Mouse (Mus musculus): ENCODE results near the gene Spcs2. TPM values are rescaled to one million over a fixed set of nuclear protein-coding genes. Genes with fewer than 3 reads are reported as not detected.

Spcs2 gene
- polyA plus RNA-seq, 1 experiment = 130 TPM

GRCm38 (mm10) chr7:99851121-99851520, 12.1 kb downstream of the Spcs2 start:
- TF ChIP-seq CTCF (IDR thresholded peaks at IDR 0.05; ENCODE audit: low read depth, low read length) (no peak), POLR2A (IDR thresholded peaks at IDR 0.05; ENCODE audit: borderline replicate concordance, low read depth, low read length) (no peak)
- H3K4me1 ChIP-seq (ENCODE audit: control insufficient read depth, insufficient read depth, low read length) = peaks cover 1% of the 10 kb centered on the region
- no peak overlapping the region for H3K27ac ChIP-seq (ENCODE audit: insufficient read depth, low read depth, low read length)
- no peak overlapping the region for H3K4me3 ChIP-seq (ENCODE audit: insufficient read depth, low read length)

DNA sequence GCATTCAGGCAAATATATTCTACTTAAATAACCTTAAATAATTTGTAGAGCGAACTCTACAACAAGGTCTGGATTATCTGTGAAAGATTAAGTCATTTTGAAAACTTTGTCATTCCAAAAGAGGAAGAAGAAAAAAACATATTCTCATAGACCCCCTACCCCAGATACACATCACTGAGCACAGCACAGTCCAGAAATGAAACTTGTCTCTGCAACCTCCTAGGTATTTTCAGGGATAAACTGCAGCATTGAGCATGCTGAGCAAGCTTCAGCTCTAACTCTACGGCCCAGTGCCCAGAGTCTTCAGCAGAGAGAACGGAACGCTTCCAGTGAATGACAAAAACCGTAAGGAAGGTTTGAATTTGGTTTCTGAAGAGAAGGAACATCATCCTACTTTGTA, 12.7 kb downstream of the Spcs2 start:
- Histone ChIP-seq H3K4me3 (ENCODE audit: insufficient read depth, low read length) (no peak overlapping the region), H3K27ac (ENCODE audit: insufficient read depth, low read depth, low read length) (no peak overlapping the region), H3K4me1 (ENCODE audit: control insufficient read depth, insufficient read depth, low read length) (no peaks in the 10 kb centered on the region; the same call in 1 of the 2 replicates)
- TF ChIP-seq CTCF (IDR thresholded peaks at IDR 0.05; ENCODE audit: low read depth, low read length) (no peak), POLR2A (IDR thresholded peaks at IDR 0.05; ENCODE audit: borderline replicate concordance, low read depth, low read length) (no peak)

DNA sequence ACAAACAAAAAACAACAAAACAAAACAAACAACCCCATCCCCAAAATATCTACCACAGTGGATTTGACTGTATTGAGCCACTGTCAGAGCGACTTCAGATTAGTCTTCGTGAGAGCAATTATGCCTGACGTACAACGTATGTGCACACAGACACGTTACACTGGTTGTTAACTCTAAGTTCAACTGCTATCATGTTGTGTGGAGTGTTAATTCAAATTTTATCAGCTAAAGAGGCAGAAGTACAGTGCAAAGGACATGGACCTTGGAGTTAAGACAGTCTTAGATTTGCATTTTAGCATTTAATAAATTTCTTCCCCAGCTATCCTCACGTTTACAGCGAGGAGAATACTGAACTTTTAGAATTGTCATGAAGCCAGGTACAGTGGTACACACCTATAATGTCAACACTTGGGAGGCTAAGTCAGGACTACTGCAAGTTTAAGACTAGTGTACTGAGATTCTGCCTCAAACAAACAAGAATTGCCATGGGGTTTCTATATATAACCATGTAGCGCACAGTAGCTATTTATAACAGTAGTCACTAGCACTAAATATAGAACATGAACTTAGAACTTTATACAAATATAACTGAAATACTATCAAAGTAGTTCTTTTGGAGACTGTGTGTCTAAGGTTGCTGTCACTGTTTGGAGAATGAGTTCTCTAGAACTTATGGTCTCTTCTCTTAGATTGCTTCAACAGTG, 17.6 kb downstream of the Spcs2 start:
- H3K4me3 ChIP-seq (ENCODE audit: insufficient read depth, low read length) = no peak overlapping the region
- TF ChIP-seq CTCF (IDR thresholded peaks at IDR 0.05; ENCODE audit: low read depth, low read length) = no peak
- no peak for TF ChIP-seq POLR2A (IDR thresholded peaks at IDR 0.05; ENCODE audit: borderline replicate concordance, low read depth, low read length)
- H3K4me1 ChIP-seq (ENCODE audit: control insufficient read depth, insufficient read depth, low read length) = no peaks in the 10 kb centered on the region; the same call in 1 of the 2 replicates
- no peak overlapping the region for H3K27ac ChIP-seq (ENCODE audit: insufficient read depth, low read depth, low read length)

DNA sequence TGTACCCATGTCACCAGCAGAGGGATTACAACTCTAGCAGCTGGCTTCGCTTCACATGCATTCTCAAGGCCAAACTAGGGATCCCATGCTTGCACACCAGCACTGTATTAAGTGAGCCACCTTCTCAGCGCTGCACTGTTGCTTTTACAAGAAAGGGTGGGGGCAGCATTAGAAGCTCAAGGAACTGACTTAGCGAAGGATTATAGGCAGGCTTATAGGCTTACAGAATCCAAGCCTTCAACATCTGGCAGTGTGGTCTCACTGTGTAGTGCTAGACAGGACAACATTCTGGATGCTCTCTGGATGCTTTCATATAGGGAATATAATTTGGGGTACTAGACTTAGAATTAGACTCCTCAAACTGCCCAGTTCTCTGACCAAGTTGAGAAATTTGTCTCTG, 25.0 kb downstream of the Spcs2 start:
- TF ChIP-seq POLR2A (IDR thresholded peaks at IDR 0.05; ENCODE audit: borderline replicate concordance, low read depth, low read length) = no peak
- TF ChIP-seq CTCF (IDR thresholded peaks at IDR 0.05; ENCODE audit: low read depth, low read length) = no peak
- Histone ChIP-seq H3K4me1 (ENCODE audit: control insufficient read depth, insufficient read depth, low read length) (peaks cover 10% of the 10 kb centered on the region), H3K27ac (ENCODE audit: insufficient read depth, low read depth, low read length) (no peak overlapping the region), H3K4me3 (ENCODE audit: insufficient read depth, low read length) (no peak overlapping the region)

- Histone ChIP-seq H3K27ac (ENCODE audit: insufficient read depth, low read depth, low read length) (no peak overlapping the region), H3K4me3 (ENCODE audit: insufficient read depth, low read length) (no peak overlapping the region), H3K4me1 (ENCODE audit: control insufficient read depth, insufficient read depth, low read length) (peaks cover 15% of the 10 kb centered on the region)
- TF ChIP-seq CTCF (IDR thresholded peaks at IDR 0.05; ENCODE audit: low read depth, low read length) = no peak
- no peak for TF ChIP-seq POLR2A (IDR thresholded peaks at IDR 0.05; ENCODE audit: borderline replicate concordance, low read depth, low read length)
These were observed 25.7 kb downstream of the Spcs2 start for GRCm38 (mm10) chr7:99837358-99838071.

DNA sequence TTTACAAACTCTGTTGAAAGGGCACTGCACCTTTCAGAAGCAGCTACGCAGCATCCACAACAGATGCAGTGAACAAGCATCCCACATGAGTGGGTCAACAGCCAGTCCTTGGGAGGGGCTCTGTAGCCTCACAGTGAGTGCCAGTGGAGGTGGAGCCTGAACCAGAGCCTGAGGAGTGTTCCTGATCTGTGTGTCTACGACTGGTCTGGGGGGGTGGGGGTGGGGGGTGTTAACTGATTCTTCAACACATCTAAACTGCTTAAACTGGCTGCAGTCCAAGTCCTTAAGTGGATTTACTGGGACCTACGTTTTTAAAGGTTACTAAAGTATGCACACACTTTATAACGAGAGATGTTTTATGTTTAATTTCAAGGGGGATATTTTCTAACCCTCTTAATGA, 26.5 kb downstream of the Spcs2 start:
- Histone ChIP-seq H3K27ac (ENCODE audit: insufficient read depth, low read depth, low read length) (no peak overlapping the region), H3K4me3 (ENCODE audit: insufficient read depth, low read length) (no peak overlapping the region), H3K4me1 (ENCODE audit: control insufficient read depth, insufficient read depth, low read length) (peaks cover 16% of the 10 kb centered on the region)
- no peak for TF ChIP-seq CTCF (IDR thresholded peaks at IDR 0.05; ENCODE audit: low read depth, low read length)
- TF ChIP-seq POLR2A (IDR thresholded peaks at IDR 0.05; ENCODE audit: borderline replicate concordance, low read depth, low read length) = no peak

GRCm38 (mm10) chr7:99834314-99834853, 28.9 kb downstream of the Spcs2 start:
- no peak for TF ChIP-seq POLR2A (IDR thresholded peaks at IDR 0.05; ENCODE audit: borderline replicate concordance, low read depth, low read length)
- TF ChIP-seq CTCF (IDR thresholded peaks at IDR 0.05; ENCODE audit: low read depth, low read length) = no peak
- Histone ChIP-seq H3K27ac (ENCODE audit: insufficient read depth, low read depth, low read length) (no peak overlapping the region), H3K4me1 (ENCODE audit: control insufficient read depth, insufficient read depth, low read length) (peaks cover 16% of the 10 kb centered on the region), H3K4me3 (ENCODE audit: insufficient read depth, low read length) (no peak overlapping the region)

GRCm38 (mm10) chr7:99833846-99834222, 29.4 kb downstream of the Spcs2 start:
- TF ChIP-seq POLR2A (IDR thresholded peaks at IDR 0.05; ENCODE audit: borderline replicate concordance, low read depth, low read length) (no peak), CTCF (IDR thresholded peaks at IDR 0.05; ENCODE audit: low read depth, low read length) (no peak)
- Histone ChIP-seq H3K27ac (ENCODE audit: insufficient read depth, low read depth, low read length) (no peak overlapping the region), H3K4me1 (ENCODE audit: control insufficient read depth, insufficient read depth, low read length) (peaks cover 17% of the 10 kb centered on the region), H3K4me3 (ENCODE audit: insufficient read depth, low read length) (no peak overlapping the region)

DNA sequence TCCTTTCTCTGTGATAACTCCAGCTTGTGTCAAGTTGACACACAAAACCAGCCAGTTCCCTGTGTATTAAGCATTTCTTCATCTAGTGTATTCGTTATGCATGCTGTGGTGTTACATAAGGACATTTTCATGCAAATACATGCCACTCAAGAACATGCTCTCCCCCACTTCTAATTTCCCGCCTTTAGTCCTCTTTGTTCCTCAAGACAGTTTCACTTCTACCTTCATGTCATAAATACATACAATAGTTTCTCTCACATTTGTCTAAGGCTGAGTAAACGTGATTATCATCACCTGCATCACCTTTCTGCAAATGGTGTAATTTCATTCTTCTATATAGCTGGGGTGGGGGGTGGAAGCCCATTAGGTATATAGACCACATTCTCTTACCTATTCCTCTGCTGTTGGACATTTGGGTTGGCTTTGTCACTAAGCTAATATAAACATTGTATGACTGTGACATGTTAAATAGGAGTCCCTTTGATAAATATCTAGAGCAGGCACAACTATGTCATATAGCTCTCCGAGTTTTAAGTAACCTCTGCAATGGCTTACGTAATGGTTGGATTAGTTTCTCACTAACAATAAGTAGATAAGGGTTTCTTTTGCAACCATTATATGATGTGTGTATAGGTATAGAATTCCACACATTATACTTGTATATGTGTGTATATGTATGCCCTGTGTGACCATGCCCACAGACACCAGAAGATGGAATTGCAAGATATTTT, 30.0 kb downstream of the Spcs2 start:
- Histone ChIP-seq H3K27ac (ENCODE audit: insufficient read depth, low read depth, low read length) (no peak overlapping the region), H3K4me3 (ENCODE audit: insufficient read depth, low read length) (no peak overlapping the region), H3K4me1 (ENCODE audit: control insufficient read depth, insufficient read depth, low read length) (peaks cover 20% of the 10 kb centered on the region)
- TF ChIP-seq POLR2A (IDR thresholded peaks at IDR 0.05; ENCODE audit: borderline replicate concordance, low read depth, low read length) (no peak), CTCF (IDR thresholded peaks at IDR 0.05; ENCODE audit: low read depth, low read length) (no peak)

All from bone marrow macrophage, adult 2 months (primary cell).